Mouse (Mus musculus) liver, adult 2 months (tissue): ENCODE measurements around the gene Nfkbie. TPM values are rescaled to one million over a fixed set of nuclear protein-coding genes. Genes with fewer than 3 reads are reported as not detected.

Experiments used
- DNase-seq: peaks from one replicate; pipeline ENCODE4 v3.0.0-alpha.2; 2011; ENCODE audit warnings: low read depth, low spot score; ENCODE audit errors: extremely low read depth
- H3K27ac ChIP-seq: fragments of 200-500 bp; replicated peaks from 2 replicates; pipeline ENCODE4 v1.5.1; 2012; ENCODE audit warnings: low read depth, mild to moderate bottlenecking, control low read depth, inconsistent platforms, low read length; ENCODE audit not compliant: insufficient read depth
- H3K27me3 ChIP-seq: fragments of 200-500 bp; 2 replicates; pipeline ENCODE4 v1.6.1; 2012; ENCODE audit warnings: mild to moderate bottlenecking, moderate library complexity, low read length, inconsistent platforms; ENCODE audit not compliant: control insufficient read depth, insufficient read depth
- H3K36me3 ChIP-seq: fragments of 200-500 bp; 2 replicates; pipeline ENCODE4 v1.6.1; 2012; ENCODE audit warnings: low read length, inconsistent platforms; ENCODE audit not compliant: control insufficient read depth, insufficient read depth
- H3K4me1 ChIP-seq: fragments of 200-500 bp; 2 replicates; pipeline ENCODE4 v1.6.1; 2011; ENCODE audit warnings: low read length; ENCODE audit not compliant: control insufficient read depth, insufficient read depth
- H3K4me3 ChIP-seq: fragments of 200-500 bp; 2 replicates; pipeline ENCODE4 v1.5.1; 2011; ENCODE audit warnings: low read depth, mild to moderate bottlenecking, control low read depth, low read length, moderate library complexity; ENCODE audit not compliant: insufficient read depth
- H3K79me2 ChIP-seq: fragments of 200-500 bp; 2 replicates; pipeline ENCODE4 v1.6.1; 2012; ENCODE audit warnings: inconsistent platforms, mild to moderate bottlenecking, low read length, moderate library complexity; ENCODE audit not compliant: control insufficient read depth, insufficient read depth
- H3K9ac ChIP-seq: fragments of 200-500 bp; 2 replicates; pipeline ENCODE4 v1.6.1; 2012; ENCODE audit warnings: low read depth, mild to moderate bottlenecking, control low read depth, inconsistent platforms, low read length
- CTCF ChIP-seq: fragments of 200-500 bp; IDR thresholded peaks from 2 replicates; pipeline ENCODE4 v1.5.1; 2011; ENCODE audit warnings: low read depth, low read length, control low read depth
- POLR2A ChIP-seq: fragments of 200-500 bp; IDR thresholded peaks from 2 replicates; pipeline ENCODE4 v1.6.1; 2011; ENCODE audit warnings: low read length, control low read depth; ENCODE audit not compliant: insufficient read depth; ENCODE audit errors: extremely low read depth
- WGBS: fragments of 180-500 bp; shearing (Covaris S2); methylation state at CpG from one replicate; pipeline ENCODE4 v1.1.7; 2018; 5-methylcytosine and 5-hydroxymethylcytosine counted together
- polyA plus RNA-seq: library from polyadenylated mRNA; depleted of rRNA; stranded (reverse); fragments of >200 nt; gene quantifications from 2 replicates; pipeline ENCODE4 v1.2.3, GENCODE M21; 2012
- total RNA-seq: library from RNA; depleted of rRNA; stranded (reverse); fragments of >200 nt; gene quantifications from 2 replicates; pipeline ENCODE4 v1.2.3, GENCODE M21; 2014

Nfkbie gene
- total and polyA plus RNA-seq, 2 experiments: 1.6 to 3.0 TPM

- Histone ChIP-seq H3K4me3 (no peak overlapping the region), H3K27me3 (no peaks in the 10 kb centered on the region), H3K4me1 (no peaks in the 10 kb centered on the region), H3K9ac (peak overlapping the region; percentile 10; the same call in 1 of the 2 replicates), H3K27ac (no peak overlapping the region), H3K79me2 (no peaks in the 10 kb centered on the region), H3K36me3 (no peaks in the 10 kb centered on the region)
- WGBS: 73% methylated on average over 16 of the region's 16 CpGs
- no peak for DNase-seq
- TF ChIP-seq POLR2A: no peak
These were observed 2.7 kb downstream of the Nfkbie start for GRCm38 (mm10) chr17:45557998-45558862.

DNA sequence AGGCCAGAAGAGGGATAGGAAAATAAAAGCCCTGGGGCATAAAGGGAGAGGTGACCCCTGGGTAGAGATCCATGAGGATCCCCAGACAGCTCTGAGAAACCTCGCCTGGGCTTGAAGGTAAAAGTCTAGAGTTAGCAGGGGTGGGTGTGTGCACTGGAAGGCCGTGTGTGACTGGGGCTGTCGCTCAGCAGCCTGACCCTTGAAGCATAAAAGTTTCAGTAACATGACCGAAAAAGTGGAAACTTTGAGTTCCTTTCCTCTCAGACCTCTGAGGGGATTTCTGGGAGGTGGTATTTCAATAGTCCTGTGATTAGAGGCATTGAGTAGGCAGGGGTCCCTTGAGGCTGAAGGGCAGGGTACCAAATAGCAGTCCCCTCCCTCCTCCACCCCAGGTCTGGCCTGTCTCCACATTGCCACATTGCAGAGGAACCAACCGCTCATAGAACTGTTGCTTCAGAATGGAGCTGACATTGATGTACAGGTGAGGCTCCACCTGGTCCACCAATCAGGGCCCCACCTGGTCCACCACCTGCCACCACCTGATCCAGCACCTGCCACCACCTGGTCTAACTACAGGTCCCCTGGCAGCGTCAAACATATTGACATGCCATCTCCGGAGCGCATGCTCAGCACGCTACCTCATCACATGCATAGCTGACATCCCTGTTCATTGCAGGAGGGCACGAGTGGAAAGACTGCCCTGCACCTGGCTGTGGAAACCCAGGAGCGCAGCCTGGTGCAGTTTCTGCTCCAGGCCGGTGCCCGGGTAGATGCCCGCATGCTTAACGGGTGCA is 4.4 kb downstream of the Nfkbie start:
- Histone ChIP-seq H3K79me2 (peaks cover 5% of the 10 kb centered on the region), H3K4me3 (no peak overlapping the region), H3K27ac (no peak overlapping the region), H3K36me3 (no peaks in the 10 kb centered on the region), H3K4me1 (0 out of 2 replicates have a peak, but pooled peaks cover 2% of the 10 kb centered on the region), H3K27me3 (no peaks in the 10 kb centered on the region), H3K9ac (no peak overlapping the region)
- TF ChIP-seq POLR2A (no peak), CTCF (no peak)
- 93% methylated on average over 15 of the region's 15 CpGs for WGBS
- no peak for DNase-seq

DNA sequence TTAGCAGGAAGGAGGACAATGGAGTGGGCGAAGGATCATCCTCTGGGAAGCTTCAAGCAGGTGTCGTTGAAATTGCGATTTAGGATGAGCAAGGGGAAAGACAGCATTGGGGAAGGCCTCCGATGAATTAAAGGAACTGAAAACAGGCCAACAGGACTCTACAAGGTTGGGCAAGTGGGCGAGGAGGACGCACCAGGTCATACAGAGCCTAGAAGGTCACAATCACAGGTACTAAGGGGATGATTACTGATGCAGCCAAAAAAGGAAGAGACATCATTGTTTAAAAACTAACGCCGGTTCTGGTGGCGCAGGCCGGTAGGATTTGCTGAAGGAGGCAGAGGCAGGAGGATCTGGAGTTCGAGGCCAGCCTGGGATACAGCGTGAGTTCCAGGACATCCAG is 7.7 kb downstream of the Nfkbie start:
- 72% methylated on average over 12 of the region's 12 CpGs for WGBS
- DNase-seq: no peak
- no peaks in the 10 kb centered on the region for H3K27me3 ChIP-seq
- peaks cover 5% of the 10 kb centered on the region for H3K79me2 ChIP-seq
- peaks cover 11% of the 10 kb centered on the region for H3K4me1 ChIP-seq
- peaks cover 13% of the 10 kb centered on the region for H3K36me3 ChIP-seq
- H3K4me3 ChIP-seq: no peak overlapping the region
- H3K27ac ChIP-seq: no peak overlapping the region
- TF ChIP-seq CTCF (no peak), POLR2A (no peak)
- H3K9ac ChIP-seq: no peak overlapping the region

- H3K27me3 ChIP-seq: no peaks in the 10 kb centered on the region
- WGBS: 1% methylated on average over 54 of the region's 61 CpGs
- peak; percentile 79 for DNase-seq
These were observed 8.4 kb downstream of the Nfkbie start, which contains the start of gene Slc35b2 for GRCm38 (mm10) chr17:45563655-45564530. Slc35b2 (plus strand) TSS chr17:45563874.

DNA sequence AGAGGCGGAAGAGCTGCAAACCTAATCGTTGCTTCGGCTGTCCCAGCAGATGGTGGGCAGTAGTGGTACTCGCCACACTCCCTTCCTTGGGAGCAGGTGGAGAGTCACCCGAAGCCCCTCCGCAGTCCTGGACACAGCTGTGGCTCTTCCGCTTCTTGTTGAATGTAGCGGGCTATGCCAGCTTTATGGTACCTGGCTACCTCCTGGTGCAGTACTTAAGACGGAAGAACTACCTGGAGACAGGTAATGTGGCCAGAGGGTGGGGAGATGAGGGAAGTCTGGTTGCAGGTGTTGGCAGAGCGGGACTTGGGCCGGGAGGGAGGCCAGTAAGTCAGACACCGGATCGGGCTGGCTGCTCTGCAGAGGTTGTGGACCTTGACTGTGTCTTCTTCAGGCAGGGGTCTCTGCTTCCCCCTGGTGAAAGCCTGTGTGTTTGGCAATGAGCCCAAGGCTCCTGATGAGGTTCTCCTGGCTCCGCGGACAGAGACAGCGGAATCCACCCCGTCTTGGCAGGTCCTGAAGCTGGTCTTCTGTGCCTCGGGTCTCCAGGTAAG is 9.1 kb downstream of the Nfkbie start:
- peak; percentile 31 for DNase-seq
- TF ChIP-seq POLR2A (no peak), CTCF (no peak)
- H3K9ac ChIP-seq: peak overlapping the region; percentile 95
- no peaks in the 10 kb centered on the region for H3K27me3 ChIP-seq
- H3K79me2 ChIP-seq: peaks cover 5% of the 10 kb centered on the region
- WGBS: 16% methylated on average over 18 of the region's 18 CpGs
- H3K36me3 ChIP-seq: peaks cover 26% of the 10 kb centered on the region
- H3K27ac ChIP-seq: peak overlapping the region; percentile 55; the same call in 1 of the 2 replicates
- peaks cover 17% of the 10 kb centered on the region for H3K4me1 ChIP-seq
- H3K4me3 ChIP-seq: peak overlapping the region; percentile 86

More at GRCm38 (mm10) chr17:45563655-45564530, 8.4 kb downstream of the Nfkbie start, which contains the start of gene Slc35b2:
- peaks cover 19% of the 10 kb centered on the region for H3K36me3 ChIP-seq
- peak; percentile 89 for TF ChIP-seq CTCF
- peak; percentile 70; the same call in 1 of the 2 replicates for TF ChIP-seq POLR2A
- H3K79me2 ChIP-seq: peaks cover 5% of the 10 kb centered on the region
- peak within 1 kb of the TSS; percentile 95 for H3K9ac ChIP-seq
- peak within 1 kb of the TSS; percentile 86 for H3K4me3 ChIP-seq
- peak within 1 kb of the TSS; percentile 55 for H3K27ac ChIP-seq
- peaks cover 13% of the 10 kb centered on the region for H3K4me1 ChIP-seq
